Mouse (Mus musculus) liver, embryonic 15.5 days (tissue): Measurements from ENCODE around the gene Twf1. TPM values are rescaled to one million over a fixed set of nuclear protein-coding genes. Genes with fewer than 3 reads are reported as not detected.

ENCODE experiments used
- ATAC-seq: fragments of 200-750 bp; cut with Nextera tagmentation; 2 replicates; pipeline ENCODE4 v1.8.0; 2017; ENCODE audit warnings: moderate number of reproducible peaks, mild to moderate bottlenecking, moderate library complexity; ENCODE audit not compliant: insufficient read depth
- H3K27ac ChIP-seq: fragments of 300-500 bp; sonication (generic); replicated peaks from 2 replicates; pipeline ENCODE4 v1.5.1; 2015; ENCODE audit warnings: mild to moderate bottlenecking, inconsistent platforms
- H3K27me3 ChIP-seq: fragments of 300-500 bp; sonication (generic); 2 replicates; pipeline ENCODE4 v1.6.1; 2015; ENCODE audit warnings: mild to moderate bottlenecking, inconsistent platforms
- H3K36me3 ChIP-seq: fragments of 300-500 bp; sonication (generic); replicated peaks from 2 replicates; pipeline ENCODE4 v1.6.1; 2015; ENCODE audit warnings: moderate library complexity, mild to moderate bottlenecking, inconsistent platforms
- H3K4me1 ChIP-seq: fragments of 300-500 bp; sonication (generic); replicated peaks from 2 replicates; pipeline ENCODE4 v1.6.1; 2015; ENCODE audit warnings: inconsistent platforms
- H3K4me2 ChIP-seq: fragments of 300-500 bp; sonication (generic); 2 replicates; pipeline ENCODE4 v1.6.1; 2015; ENCODE audit warnings: moderate library complexity, mild to moderate bottlenecking, inconsistent platforms
- H3K4me3 ChIP-seq: fragments of 300-500 bp; sonication (generic); replicated peaks from 2 replicates; pipeline ENCODE4 v1.5.1; 2015; ENCODE audit warnings: mild to moderate bottlenecking, inconsistent platforms
- H3K9ac ChIP-seq: fragments of 300-500 bp; sonication (generic); 2 replicates; pipeline ENCODE4 v1.6.1; 2015; ENCODE audit warnings: moderate library complexity, mild to moderate bottlenecking, inconsistent platforms
- H3K9me3 ChIP-seq: fragments of 300-500 bp; sonication (generic); replicated peaks from 2 replicates; pipeline ENCODE4 v1.6.1; 2016; ENCODE audit warnings: inconsistent platforms
- WGBS: fragments of 180-500 bp; shearing (Covaris S2); methylation state at CpG from one replicate; pipeline ENCODE4 v1.1.7; 2015; ENCODE audit warnings: mixed read lengths; ENCODE audit not compliant: insufficient replicate concordance; 5-methylcytosine and 5-hydroxymethylcytosine counted together
- polyA plus RNA-seq: library from polyadenylated mRNA; unstranded; fragments of >200 nt; fragmentation: Nextera tagmentation; extraction: Ambion mirVana; gene quantifications from 2 replicates; pipeline ENCODE4 v1.2.1, GENCODE M21; 2015

Gene Twf1
- polyA plus RNA-seq, 1 experiment from 2014 or later: 26.0 TPM

DNA sequence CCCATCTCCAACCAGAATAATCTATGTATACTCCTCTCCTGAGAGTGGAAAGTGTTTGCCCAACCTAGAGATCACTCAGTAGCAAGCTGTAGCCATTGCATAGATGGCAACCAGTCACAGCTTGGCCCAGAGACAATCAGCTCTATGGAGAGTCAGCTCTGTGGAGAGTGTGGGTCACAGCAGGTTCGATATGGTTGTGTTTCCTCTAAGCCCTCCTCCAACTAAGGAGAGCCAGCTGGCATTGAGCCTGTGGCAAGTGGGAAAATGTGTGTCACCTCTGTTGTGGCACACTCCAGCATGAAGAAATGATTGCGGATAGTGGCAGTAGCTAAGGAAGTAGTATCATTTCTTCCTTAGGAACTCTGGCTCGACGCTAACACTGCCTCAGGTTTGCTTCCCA lies 18.2 kb downstream of the Twf1 start:
- no peak for ATAC-seq
- H3K27ac ChIP-seq: no peak overlapping the region
- H3K27me3 ChIP-seq: no peaks in the 10 kb centered on the region
- no peak overlapping the region for H3K4me2 ChIP-seq
- no peaks in the 10 kb centered on the region for H3K9me3 ChIP-seq
- H3K4me3 ChIP-seq: no peak overlapping the region
- WGBS: 86% methylated on average over 4 of the region's 4 CpGs
- H3K36me3 ChIP-seq: no peaks in the 10 kb centered on the region
- H3K9ac ChIP-seq: no peak overlapping the region
- 0 out of 2 replicates have a peak, but pooled peaks cover 3% of the 10 kb centered on the region for H3K4me1 ChIP-seq

DNA sequence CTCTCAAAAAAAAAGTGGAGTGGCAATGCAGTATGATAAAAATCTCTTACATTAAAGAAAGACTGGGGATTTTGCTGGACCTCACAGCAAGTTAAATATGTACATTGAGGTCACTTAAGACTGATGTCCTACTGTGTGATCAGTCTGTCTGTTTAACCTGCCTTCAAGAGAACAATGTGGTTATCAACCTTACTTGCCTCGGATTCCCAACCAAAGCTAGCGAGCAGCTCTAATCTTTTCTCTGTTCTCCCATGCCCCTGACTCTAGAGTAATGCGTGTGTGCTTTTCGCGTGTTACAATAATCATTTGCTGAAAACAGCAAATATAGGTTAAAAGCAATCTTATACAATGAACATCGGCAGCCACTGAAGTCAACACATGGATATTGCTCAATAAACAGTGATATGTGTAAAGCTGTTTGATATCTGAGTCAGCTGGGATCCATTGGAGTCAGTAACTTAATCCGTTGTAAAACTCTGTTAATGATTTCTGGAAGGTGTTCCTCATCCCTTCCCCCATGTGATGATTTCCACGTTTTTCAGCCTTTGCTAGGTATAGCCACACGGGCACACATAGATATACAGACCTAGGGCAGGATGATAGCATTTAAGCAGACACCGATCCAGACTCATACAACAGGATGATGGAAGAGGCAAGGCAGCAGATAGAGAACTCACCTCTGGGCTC lies 21.1 kb downstream of the Twf1 start:
- 67% methylated on average over 10 of the region's 10 CpGs for WGBS
- Histone ChIP-seq H3K27me3 (no peaks in the 10 kb centered on the region), H3K4me3 (no peak overlapping the region), H3K36me3 (no peaks in the 10 kb centered on the region), H3K4me1 (0 out of 2 replicates have a peak, but pooled peaks cover 3% of the 10 kb centered on the region), H3K4me2 (no peak overlapping the region; the same call in 1 of the 2 replicates), H3K9me3 (no peaks in the 10 kb centered on the region), H3K9ac (no peak overlapping the region), H3K27ac (no peak overlapping the region)
- peak; percentile 52; the same call in 1 of the 2 replicates for ATAC-seq

DNA sequence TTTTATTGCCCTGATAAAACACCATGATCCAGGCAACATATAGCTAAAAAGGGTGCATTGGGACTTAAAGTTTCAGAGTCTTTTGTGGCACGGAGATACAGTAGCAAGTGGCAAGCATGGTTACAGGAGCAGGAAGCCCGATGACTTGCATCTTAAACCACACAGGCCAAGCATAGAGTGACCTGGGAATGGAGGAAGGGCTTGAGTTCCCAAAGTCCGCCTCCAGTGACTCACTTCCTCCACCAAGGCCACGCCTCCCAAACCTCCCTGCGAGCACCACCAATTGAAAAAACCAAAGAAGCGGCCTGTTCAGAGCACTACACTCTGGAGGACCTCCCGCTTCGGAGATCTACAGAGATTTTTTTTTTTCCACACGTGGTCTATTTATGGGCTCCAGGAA lies 23.8 kb downstream of the Twf1 start:
- WGBS: 45% methylated on average over 9 of the region's 9 CpGs
- ATAC-seq: no peak

DNA sequence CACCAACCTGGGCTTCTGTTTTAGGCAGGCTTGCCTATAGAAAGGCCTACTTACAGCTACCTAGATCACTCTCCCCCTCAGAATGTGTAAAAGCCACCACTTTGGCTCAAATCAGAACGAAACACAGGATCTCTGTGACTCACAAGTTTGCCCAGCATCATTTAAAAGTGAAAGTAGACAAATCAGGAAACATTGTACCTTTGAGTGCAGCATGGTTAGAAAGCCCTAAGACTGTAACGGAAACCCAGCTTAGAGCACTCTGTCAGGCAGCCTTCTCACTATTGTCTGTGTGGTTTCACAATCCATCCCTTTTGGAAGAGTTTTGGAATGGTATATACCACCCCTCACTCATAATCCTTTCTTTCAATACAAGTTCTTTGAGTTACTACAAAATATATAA lies 24.8 kb downstream of the Twf1 start:
- ATAC-seq: no peak
- Histone ChIP-seq H3K4me2 (no peak overlapping the region), H3K9me3 (no peaks in the 10 kb centered on the region), H3K9ac (no peak overlapping the region), H3K4me1 (0 out of 2 replicates have a peak, but pooled peaks cover 3% of the 10 kb centered on the region), H3K27ac (no peak overlapping the region), H3K4me3 (no peak overlapping the region), H3K36me3 (no peaks in the 10 kb centered on the region), H3K27me3 (no peaks in the 10 kb centered on the region)
- WGBS: 75% methylated on average over 2 of the region's 2 CpGs

More for the DNA sequence above, 23.8 kb downstream of the Twf1 start:
- Histone ChIP-seq H3K36me3 (no peaks in the 10 kb centered on the region), H3K9me3 (no peaks in the 10 kb centered on the region), H3K9ac (no peak overlapping the region), H3K27me3 (no peaks in the 10 kb centered on the region), H3K4me1 (0 out of 2 replicates have a peak, but pooled peaks cover 3% of the 10 kb centered on the region), H3K4me3 (no peak overlapping the region), H3K4me2 (no peak overlapping the region), H3K27ac (no peak overlapping the region)

DNA sequence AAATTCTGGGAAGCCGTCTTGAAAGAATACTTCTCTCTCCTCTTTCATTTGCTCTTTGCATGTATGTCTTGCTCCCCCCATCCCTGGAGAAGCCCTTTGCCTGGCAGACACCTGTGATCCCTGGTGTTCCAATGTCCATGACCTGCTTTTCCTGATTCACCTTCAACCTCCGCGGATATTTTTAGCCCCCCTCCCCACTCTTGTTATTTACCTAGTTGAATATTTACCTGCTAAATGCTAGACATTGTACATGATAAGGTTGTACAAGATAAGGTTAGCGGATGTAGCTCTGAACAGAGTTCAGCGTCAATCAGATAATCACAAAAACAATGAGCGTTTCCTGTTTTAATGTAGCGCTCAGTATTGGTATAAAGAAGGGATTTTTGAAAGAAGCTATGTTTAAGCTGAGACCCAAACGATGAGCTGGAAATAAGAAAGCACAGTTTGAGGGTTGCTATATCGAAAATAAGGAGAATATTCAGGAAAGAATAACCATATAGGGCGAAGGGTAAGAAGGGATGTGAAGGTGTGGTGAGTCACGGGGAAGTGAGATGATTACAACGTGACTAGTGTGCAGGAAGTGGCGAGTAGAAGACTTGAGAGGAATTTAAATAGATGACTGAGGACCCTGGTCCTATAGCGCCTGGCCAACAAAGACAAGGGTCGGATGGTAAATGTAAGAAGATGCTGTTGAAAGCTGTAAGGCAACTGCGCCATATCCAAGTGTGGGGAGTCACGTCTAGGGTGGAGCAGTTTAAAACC lies 30.6 kb downstream of the Twf1 start:
- H3K9me3 ChIP-seq: no peaks in the 10 kb centered on the region
- no peak overlapping the region for H3K4me3 ChIP-seq
- no peak overlapping the region for H3K9ac ChIP-seq
- H3K4me1 ChIP-seq: peaks cover 9% of the 10 kb centered on the region
- peak; percentile 63 for ATAC-seq
- no peak overlapping the region for H3K4me2 ChIP-seq
- no peak overlapping the region for H3K27ac ChIP-seq
- H3K27me3 ChIP-seq: no peaks in the 10 kb centered on the region
- 57% methylated on average over 17 of the region's 17 CpGs for WGBS
- 0 out of 2 replicates have a peak, but pooled peaks cover 4% of the 10 kb centered on the region for H3K36me3 ChIP-seq

DNA sequence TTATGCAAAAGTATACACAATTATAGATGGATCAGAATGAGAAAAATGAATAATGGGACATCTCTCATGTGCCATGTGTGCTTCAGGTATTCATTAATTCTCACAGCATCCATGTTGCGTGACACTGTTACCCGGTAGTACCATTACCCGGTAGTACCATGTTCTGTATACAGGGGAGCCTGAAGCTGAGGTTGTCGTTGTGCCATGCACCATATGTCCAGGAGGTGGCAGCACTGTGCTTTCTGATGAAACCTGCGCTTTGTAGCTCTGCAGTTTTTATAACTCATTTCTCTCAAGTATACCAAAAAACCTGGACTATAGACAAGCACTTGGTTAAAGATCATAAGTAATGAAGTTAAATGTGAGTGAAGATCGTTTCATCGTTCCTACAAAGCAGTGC lies 32.2 kb downstream of the Twf1 start:
- H3K36me3 ChIP-seq: 0 out of 2 replicates have a peak, but pooled peaks cover 8% of the 10 kb centered on the region
- 22% methylated on average over 7 of the region's 7 CpGs for WGBS
- H3K4me2 ChIP-seq: no peak overlapping the region
- H3K27me3 ChIP-seq: no peaks in the 10 kb centered on the region
- H3K4me3 ChIP-seq: no peak overlapping the region
- H3K4me1 ChIP-seq: peaks cover 9% of the 10 kb centered on the region
- H3K9ac ChIP-seq: no peak overlapping the region
- no peak overlapping the region for H3K27ac ChIP-seq
- no peaks in the 10 kb centered on the region for H3K9me3 ChIP-seq
- ATAC-seq: no peak

DNA sequence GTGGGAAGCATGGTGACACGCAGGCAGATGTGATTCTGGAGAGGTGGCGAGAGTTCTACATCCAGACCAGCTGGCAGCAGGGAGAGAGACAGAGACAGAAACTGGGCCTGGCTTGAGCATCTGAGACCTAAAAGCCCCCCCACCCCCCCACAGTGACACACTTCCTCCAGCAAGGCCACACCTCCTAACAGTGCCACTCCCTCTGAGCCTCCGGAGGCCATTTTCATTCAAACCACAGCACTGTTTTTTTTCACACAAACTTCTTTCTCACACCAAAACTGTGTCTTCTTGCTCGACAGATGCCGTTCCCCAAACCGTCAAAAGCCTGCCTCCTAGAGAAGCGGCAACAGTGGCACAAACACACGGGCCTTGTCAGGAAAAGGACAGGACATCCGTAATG lies 36.2 kb downstream of the Twf1 start:
- Histone ChIP-seq H3K27me3 (no peaks in the 10 kb centered on the region), H3K36me3 (peaks cover 18% of the 10 kb centered on the region), H3K27ac (no peak overlapping the region), H3K9ac (no peak overlapping the region), H3K4me3 (no peak overlapping the region), H3K4me2 (no peak overlapping the region), H3K4me1 (0 out of 2 replicates have a peak, but pooled peaks cover 3% of the 10 kb centered on the region), H3K9me3 (no peaks in the 10 kb centered on the region)
- no peak for ATAC-seq
- WGBS: 85% methylated on average over 9 of the region's 9 CpGs

DNA sequence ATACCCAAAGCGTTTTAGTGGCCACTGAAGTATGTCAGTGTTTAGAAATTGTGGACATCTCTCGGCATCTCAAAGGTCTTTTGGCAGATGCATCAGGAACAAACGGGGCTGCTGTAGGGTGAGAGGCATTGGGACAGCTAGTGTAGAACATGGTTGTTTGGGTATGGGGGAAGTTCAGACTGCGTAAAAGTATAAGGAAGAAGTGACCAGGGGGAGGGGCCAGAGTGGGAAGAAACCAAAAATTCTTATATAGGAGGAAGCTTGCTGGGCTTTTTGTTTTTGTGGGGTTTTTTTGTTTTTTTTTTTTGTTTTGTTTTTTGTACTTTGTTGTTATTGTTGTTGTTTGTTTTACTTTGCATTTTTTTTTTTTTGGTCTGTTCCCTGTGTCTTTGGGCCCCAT lies 44.8 kb downstream of the Twf1 start:
- Histone ChIP-seq H3K4me3 (peak overlapping the region; percentile 82; the same call in 1 of the 2 replicates), H3K27ac (no peak overlapping the region), H3K4me1 (peaks cover 19% of the 10 kb centered on the region), H3K36me3 (0 out of 2 replicates have a peak, but pooled peaks cover 6% of the 10 kb centered on the region), H3K4me2 (peak overlapping the region; percentile 89), H3K9ac (no peak overlapping the region), H3K9me3 (no peaks in the 10 kb centered on the region), H3K27me3 (no peaks in the 10 kb centered on the region)
- 64% methylated on average over 4 of the region's 4 CpGs for WGBS
- no peak for ATAC-seq

DNA sequence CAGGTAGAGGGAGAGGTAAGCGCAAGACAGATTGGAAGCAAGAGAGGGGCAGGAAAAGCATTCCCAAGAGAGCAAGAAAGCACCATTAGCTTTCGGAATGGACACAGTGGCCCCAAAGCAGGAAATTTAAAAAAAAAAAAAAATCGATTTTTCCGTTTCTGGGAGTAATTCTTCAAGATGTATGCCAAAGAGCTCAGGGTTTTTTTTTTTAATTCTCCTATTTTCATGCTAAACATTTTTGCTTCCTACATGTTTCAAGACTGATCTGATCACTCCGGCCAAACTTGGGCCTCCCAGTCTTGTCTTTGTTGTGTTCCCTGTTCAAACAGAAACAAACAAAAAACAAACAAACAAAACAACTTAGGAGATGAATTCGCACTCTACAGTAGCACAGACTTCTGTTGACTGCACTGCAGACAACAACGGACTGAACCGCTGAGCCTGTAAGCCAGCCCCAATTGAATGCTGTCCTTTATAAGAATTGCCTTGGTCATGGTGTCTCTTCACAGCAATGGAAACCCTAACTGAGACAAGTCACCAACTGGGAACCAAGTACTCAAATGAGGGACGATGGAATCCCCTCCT lies 45.5 kb downstream of the Twf1 start:
- H3K4me2 ChIP-seq: peak overlapping the region; percentile 89
- 0 out of 2 replicates have a peak, but pooled peaks cover 2% of the 10 kb centered on the region for H3K36me3 ChIP-seq
- H3K4me3 ChIP-seq: peak overlapping the region; percentile 82
- WGBS: 31% methylated on average over 9 of the region's 9 CpGs
- ATAC-seq: no peak
- no peaks in the 10 kb centered on the region for H3K27me3 ChIP-seq
- H3K27ac ChIP-seq: peak overlapping the region; percentile 75
- H3K9me3 ChIP-seq: no peaks in the 10 kb centered on the region
- H3K9ac ChIP-seq: peak overlapping the region; percentile 68
- H3K4me1 ChIP-seq: peaks cover 19% of the 10 kb centered on the region

DNA sequence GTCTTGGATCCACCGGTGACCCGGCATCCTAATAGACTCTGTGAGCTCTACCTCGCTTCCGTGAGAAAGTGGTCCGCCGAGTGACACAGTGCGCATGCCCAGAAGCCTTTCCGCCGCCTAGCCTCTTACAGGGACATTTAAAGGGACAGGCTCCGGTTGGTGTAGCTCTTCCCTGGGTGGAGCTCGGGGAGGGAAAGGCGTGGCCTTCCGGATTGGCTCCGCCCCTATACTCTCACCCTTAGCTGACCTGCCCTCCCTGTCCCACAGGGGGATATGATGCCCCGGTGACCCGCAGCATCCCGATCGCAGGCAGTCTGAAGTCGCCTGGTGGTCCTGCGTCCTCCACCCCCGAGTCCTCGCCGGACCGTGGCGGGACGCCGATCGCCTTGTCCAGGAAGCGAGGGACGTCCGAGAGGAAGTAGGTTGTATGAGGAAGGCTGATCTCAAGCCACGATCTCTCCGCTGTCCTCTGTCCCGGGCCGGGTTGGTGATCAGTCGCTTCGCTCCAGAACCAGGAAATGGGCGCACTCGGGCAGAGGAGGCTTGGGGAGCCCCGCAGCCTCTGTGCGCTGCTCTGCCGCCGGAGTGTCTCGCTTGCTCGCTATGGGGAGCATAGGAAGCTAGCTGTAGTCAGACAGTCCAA lies 46.2 kb downstream of the Twf1 start, which contains the start of the genes Pus7l and Irak4:
Gene Pus7l (minus strand): TSS at position 139 of the 643 bp plus-strand sequence.
Gene Irak4 (plus strand): TSS at position 235 of the 643 bp plus-strand sequence.
- peak within 1 kb of the TSS; percentile 82 for H3K4me3 ChIP-seq
- under 1% methylated on average over 45 of the region's 45 CpGs for WGBS

More for the DNA sequence above, 46.2 kb downstream of the Twf1 start, which contains the start of the genes Pus7l and Irak4:
- H3K9ac ChIP-seq: peak within 1 kb of the TSS; percentile 68
- peak within 1 kb of the TSS; percentile 89 for H3K4me2 ChIP-seq
- no peaks in the 10 kb centered on the region for H3K9me3 ChIP-seq
- no peaks in the 10 kb centered on the region for H3K36me3 ChIP-seq
- ATAC-seq: peak; percentile 99
- H3K27ac ChIP-seq: peak within 1 kb of the TSS; percentile 75
- no peaks in the 10 kb centered on the region for H3K27me3 ChIP-seq
- H3K4me1 ChIP-seq: peaks cover 19% of the 10 kb centered on the region
